Mouse (Mus musculus) liver, embryonic 16.5 days (tissue): ENCODE results near the gene Camk1g. TPM values are rescaled to one million over a fixed set of nuclear protein-coding genes. Genes with fewer than 3 reads are reported as not detected.

Experiments used
- ATAC-seq: fragments of 200-750 bp; cut with Nextera tagmentation; 2 replicates; pipeline ENCODE4 v1.8.0; 2017; ENCODE audit warnings: low read depth, mild to moderate bottlenecking, moderate number of reproducible peaks, moderate library complexity
- H3K27ac ChIP-seq: fragments of 300-500 bp; sonication (generic); 2 replicates; pipeline ENCODE4 v1.5.1; 2014; ENCODE audit warnings: mild to moderate bottlenecking, low read length
- H3K27me3 ChIP-seq: fragments of 300-500 bp; sonication (generic); 2 replicates; pipeline ENCODE4 v1.6.1; 2014; ENCODE audit warnings: low read depth, low read length, mixed read lengths; ENCODE audit not compliant: control insufficient read depth, insufficient read depth
- H3K36me3 ChIP-seq: fragments of 300-500 bp; sonication (generic); 2 replicates; pipeline ENCODE4 v1.6.1; 2014; ENCODE audit warnings: mild to moderate bottlenecking; ENCODE audit not compliant: control insufficient read depth, insufficient read depth
- H3K4me1 ChIP-seq: fragments of 300-500 bp; sonication (generic); 2 replicates; pipeline ENCODE4 v1.6.1; 2014; ENCODE audit warnings: low read depth, low read length, mixed read lengths; ENCODE audit not compliant: control insufficient read depth
- H3K4me2 ChIP-seq: fragments of 300-500 bp; sonication (generic); 2 replicates; pipeline ENCODE4 v1.6.1; 2014; ENCODE audit warnings: low read depth, low read length, mixed read lengths
- H3K4me3 ChIP-seq: fragments of 300-500 bp; sonication (generic); 2 replicates; pipeline ENCODE4 v1.5.1; 2014; ENCODE audit warnings: low read depth, mild to moderate bottlenecking, low read length
- H3K9ac ChIP-seq: fragments of 300-500 bp; sonication (generic); 2 replicates; pipeline ENCODE4 v1.6.1; 2014; ENCODE audit warnings: low read depth, low read length
- H3K9me3 ChIP-seq: fragments of 300-500 bp; sonication (generic); replicated peaks from 2 replicates; pipeline ENCODE4 v1.6.1; 2016; ENCODE audit warnings: low read length; ENCODE audit not compliant: control insufficient read depth
- WGBS: fragments of 180-500 bp; shearing (Covaris S2); extraction: QIAGEN DNeasy Blood & Tissue Kit; methylation state at CpG from one replicate; pipeline ENCODE4 v1.1.7; 2014; ENCODE audit not compliant: insufficient replicate concordance; 5-methylcytosine and 5-hydroxymethylcytosine counted together
- polyA plus RNA-seq: library from polyadenylated mRNA; unstranded; fragments of >200 nt; fragmentation: Nextera tagmentation; extraction: Ambion mirVana; gene quantifications from 2 replicates; pipeline ENCODE4 v1.2.1, GENCODE M21; 2015

Camk1g gene
- polyA plus RNA-seq, 1 experiment from 2014 or later = 0.33 TPM

- no peak overlapping the region for H3K4me3 ChIP-seq
- no peaks in the 10 kb centered on the region for H3K9me3 ChIP-seq
- H3K4me1 ChIP-seq = peaks cover 6% of the 10 kb centered on the region; the same call in 1 of the 2 replicates
- WGBS = 36% methylated on average over 2 of the region's 2 CpGs
- H3K27me3 ChIP-seq = no peaks in the 10 kb centered on the region
- H3K9ac ChIP-seq = no peak overlapping the region
- H3K36me3 ChIP-seq = no peaks in the 10 kb centered on the region
- H3K4me2 ChIP-seq = no peak overlapping the region
- no peak overlapping the region for H3K27ac ChIP-seq
- ATAC-seq = peak; percentile 76
Measured at GRCm38 (mm10) chr1:193398728-193399437, 28.8 kb upstream of the Camk1g start.

DNA sequence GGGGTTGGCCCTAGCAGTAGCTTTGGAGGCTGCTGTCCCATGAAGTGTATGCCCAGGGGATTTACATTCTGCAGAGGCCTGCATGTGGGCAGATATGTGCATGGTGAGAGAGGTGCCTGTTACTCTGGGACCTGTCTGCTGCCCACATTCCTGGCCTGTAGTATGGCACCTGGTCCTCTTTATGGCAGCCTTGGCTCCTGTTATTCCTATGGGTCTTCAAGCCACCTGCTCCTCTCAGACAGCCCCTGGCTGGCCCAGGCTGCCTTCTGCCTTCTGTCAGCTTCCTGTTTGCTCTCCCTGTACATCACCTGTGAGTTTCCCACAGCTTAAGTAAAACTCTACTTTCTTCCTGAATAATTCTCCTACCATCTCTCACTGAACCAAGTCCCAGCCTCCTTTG lies 27.0 kb upstream of the Camk1g start:
- no peak overlapping the region for H3K9ac ChIP-seq
- no peak overlapping the region for H3K27ac ChIP-seq
- peaks cover 6% of the 10 kb centered on the region; the same call in 1 of the 2 replicates for H3K4me1 ChIP-seq
- no peak for ATAC-seq
- H3K4me2 ChIP-seq = no peak overlapping the region
- H3K4me3 ChIP-seq = no peak overlapping the region
- H3K36me3 ChIP-seq = no peaks in the 10 kb centered on the region
- H3K9me3 ChIP-seq = no peaks in the 10 kb centered on the region
- H3K27me3 ChIP-seq = no peaks in the 10 kb centered on the region

DNA sequence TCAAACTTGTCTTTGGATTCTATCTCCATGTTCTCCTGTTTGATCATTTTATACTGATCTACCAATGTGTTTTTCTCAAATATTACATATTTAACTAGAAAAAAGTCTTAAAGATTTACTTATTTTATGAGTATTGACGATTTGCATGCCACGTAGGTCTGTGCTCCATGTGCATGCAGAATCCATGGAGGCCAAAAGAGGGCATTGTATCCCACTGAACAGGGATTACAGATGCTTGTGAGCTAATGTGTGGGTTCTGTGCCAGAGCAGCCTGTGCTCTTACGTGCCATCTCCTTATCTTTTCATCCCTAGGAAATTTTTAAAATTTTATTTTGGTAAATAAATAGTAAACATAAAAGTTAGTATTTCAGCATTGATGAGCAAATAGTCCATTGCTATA lies 22.2 kb upstream of the Camk1g start:
- no peaks in the 10 kb centered on the region for H3K36me3 ChIP-seq
- no peaks in the 10 kb centered on the region for H3K9me3 ChIP-seq
- WGBS = 58% methylated on average over 3 of the region's 3 CpGs
- no peak overlapping the region for H3K9ac ChIP-seq
- H3K4me2 ChIP-seq = no peak overlapping the region
- H3K27ac ChIP-seq = no peak overlapping the region
- H3K27me3 ChIP-seq = no peaks in the 10 kb centered on the region
- no peak overlapping the region for H3K4me3 ChIP-seq
- ATAC-seq = no peak
- H3K4me1 ChIP-seq = no peaks in the 10 kb centered on the region

- H3K4me1 ChIP-seq = peaks cover 2% of the 10 kb centered on the region; the same call in 1 of the 2 replicates
- H3K9ac ChIP-seq = no peak overlapping the region
- 50% methylated on average over 12 of the region's 12 CpGs for WGBS
- ATAC-seq = no peak
- H3K4me2 ChIP-seq = no peak overlapping the region
- no peaks in the 10 kb centered on the region for H3K27me3 ChIP-seq
- no peak overlapping the region for H3K27ac ChIP-seq
- H3K4me3 ChIP-seq = no peak overlapping the region
- H3K36me3 ChIP-seq = no peaks in the 10 kb centered on the region
- no peaks in the 10 kb centered on the region for H3K9me3 ChIP-seq
Measured at GRCm38 (mm10) chr1:193390004-193390403, 19.9 kb upstream of the Camk1g start.

- ATAC-seq = no peak
- WGBS = 25% methylated on average over 3 of the region's 3 CpGs
Measured at GRCm38 (mm10) chr1:193389505-193389904, 19.4 kb upstream of the Camk1g start.

DNA sequence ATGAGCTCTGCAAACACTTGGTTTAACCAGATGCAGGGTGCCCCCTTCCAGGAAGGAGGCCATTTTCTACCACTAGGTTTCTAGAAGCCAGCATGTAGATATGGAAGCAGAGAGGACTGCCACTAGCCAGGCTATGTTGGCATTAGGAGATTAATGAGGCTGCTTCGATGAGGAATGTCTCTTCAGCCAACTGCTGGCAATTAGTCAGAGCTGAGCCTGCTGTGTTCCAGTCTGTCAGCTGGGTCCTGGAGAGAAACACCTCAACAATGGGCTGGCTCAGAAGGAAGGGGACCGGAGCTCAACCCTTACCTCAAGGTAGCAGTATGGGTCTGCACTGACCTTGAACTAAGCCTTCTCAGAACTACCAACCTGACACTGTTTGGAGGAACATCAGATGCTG lies 17.1 kb upstream of the Camk1g start:
- ATAC-seq = no peak
- Histone ChIP-seq H3K9me3 (no peaks in the 10 kb centered on the region), H3K27me3 (no peaks in the 10 kb centered on the region), H3K4me2 (no peak overlapping the region), H3K36me3 (no peaks in the 10 kb centered on the region), H3K9ac (no peak overlapping the region), H3K4me1 (peaks cover 2% of the 10 kb centered on the region; the same call in 1 of the 2 replicates), H3K4me3 (no peak overlapping the region), H3K27ac (no peak overlapping the region)
- 36% methylated on average over 2 of the region's 2 CpGs for WGBS

More at GRCm38 (mm10) chr1:193389505-193389904, 19.4 kb upstream of the Camk1g start:
- Histone ChIP-seq H3K4me1 (peaks cover 2% of the 10 kb centered on the region; the same call in 1 of the 2 replicates), H3K4me3 (no peak overlapping the region), H3K27ac (no peak overlapping the region), H3K9ac (no peak overlapping the region), H3K27me3 (no peaks in the 10 kb centered on the region), H3K9me3 (no peaks in the 10 kb centered on the region), H3K4me2 (no peak overlapping the region), H3K36me3 (no peaks in the 10 kb centered on the region)

DNA sequence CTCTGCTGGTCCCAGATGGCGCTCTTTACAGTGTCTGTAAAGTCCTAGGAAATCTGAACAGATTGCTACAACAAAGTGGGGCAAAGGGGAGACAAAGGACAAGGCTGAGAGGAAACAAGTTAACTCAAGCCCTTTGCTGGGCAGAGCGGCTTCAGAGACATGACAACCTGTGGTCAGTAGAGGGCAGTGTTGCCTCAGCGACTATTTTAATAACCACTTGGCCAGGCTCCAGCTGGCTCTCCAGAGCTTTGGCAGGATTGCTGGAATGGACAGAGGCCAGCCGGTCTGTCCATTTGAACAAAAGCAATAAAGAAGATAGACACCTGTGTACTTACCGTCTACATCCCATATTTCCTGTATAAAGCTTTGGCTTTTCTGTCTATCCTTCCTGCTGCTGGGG lies 16.0 kb upstream of the Camk1g start:
- no peak overlapping the region for H3K9ac ChIP-seq
- 2% methylated on average over 5 of the region's 5 CpGs for WGBS
- ATAC-seq = peak; percentile 36; the same call in 1 of the 2 replicates

GRCm38 (mm10) chr1:193382841-193383462 lies 12.9 kb upstream of the Camk1g start:
- 5% methylated on average over 8 of the region's 8 CpGs for WGBS
- H3K36me3 ChIP-seq = no peaks in the 10 kb centered on the region
- H3K9ac ChIP-seq = no peak overlapping the region

More for the DNA sequence above, 16.0 kb upstream of the Camk1g start:
- H3K9me3 ChIP-seq = no peaks in the 10 kb centered on the region
- no peak overlapping the region for H3K4me2 ChIP-seq
- no peak overlapping the region for H3K27ac ChIP-seq
- no peaks in the 10 kb centered on the region for H3K36me3 ChIP-seq
- H3K4me3 ChIP-seq = no peak overlapping the region
- H3K4me1 ChIP-seq = peaks cover 2% of the 10 kb centered on the region; the same call in 1 of the 2 replicates
- H3K27me3 ChIP-seq = no peaks in the 10 kb centered on the region

GRCm38 (mm10) chr1:193382435-193382834 lies 12.3 kb upstream of the Camk1g start:
- WGBS = 0% methylated on average over 8 of the region's 8 CpGs
- Histone ChIP-seq H3K4me1 (peaks cover 2% of the 10 kb centered on the region; the same call in 1 of the 2 replicates), H3K27me3 (no peaks in the 10 kb centered on the region), H3K4me3 (peak overlapping the region; percentile 49), H3K9ac (no peak overlapping the region), H3K4me2 (peak overlapping the region; percentile 73), H3K9me3 (no peaks in the 10 kb centered on the region), H3K36me3 (no peaks in the 10 kb centered on the region), H3K27ac (no peak overlapping the region)
- peak; percentile 65 for ATAC-seq

More at GRCm38 (mm10) chr1:193382841-193383462, 12.9 kb upstream of the Camk1g start:
- no peaks in the 10 kb centered on the region for H3K27me3 ChIP-seq
- peaks cover 2% of the 10 kb centered on the region; the same call in 1 of the 2 replicates for H3K4me1 ChIP-seq
- H3K27ac ChIP-seq = no peak overlapping the region
- peak overlapping the region; percentile 49 for H3K4me3 ChIP-seq
- H3K4me2 ChIP-seq = peak overlapping the region; percentile 73
- ATAC-seq = 0 out of 2 replicates have a peak, but pooled peaks have one; percentile 38
- H3K9me3 ChIP-seq = no peaks in the 10 kb centered on the region
